Mouse (Mus musculus): ENCODE measurements around the gene Rasef. TPM values are rescaled to one million over a fixed set of nuclear protein-coding genes. Genes with fewer than 3 reads are reported as not detected.

Gene Rasef
- polyA plus RNA-seq (2016; fragmentation: Nextera tagmentation; extraction: Ambion mirVana) = 3.2 and 3.9 TPM in 2 replicates

DNA sequence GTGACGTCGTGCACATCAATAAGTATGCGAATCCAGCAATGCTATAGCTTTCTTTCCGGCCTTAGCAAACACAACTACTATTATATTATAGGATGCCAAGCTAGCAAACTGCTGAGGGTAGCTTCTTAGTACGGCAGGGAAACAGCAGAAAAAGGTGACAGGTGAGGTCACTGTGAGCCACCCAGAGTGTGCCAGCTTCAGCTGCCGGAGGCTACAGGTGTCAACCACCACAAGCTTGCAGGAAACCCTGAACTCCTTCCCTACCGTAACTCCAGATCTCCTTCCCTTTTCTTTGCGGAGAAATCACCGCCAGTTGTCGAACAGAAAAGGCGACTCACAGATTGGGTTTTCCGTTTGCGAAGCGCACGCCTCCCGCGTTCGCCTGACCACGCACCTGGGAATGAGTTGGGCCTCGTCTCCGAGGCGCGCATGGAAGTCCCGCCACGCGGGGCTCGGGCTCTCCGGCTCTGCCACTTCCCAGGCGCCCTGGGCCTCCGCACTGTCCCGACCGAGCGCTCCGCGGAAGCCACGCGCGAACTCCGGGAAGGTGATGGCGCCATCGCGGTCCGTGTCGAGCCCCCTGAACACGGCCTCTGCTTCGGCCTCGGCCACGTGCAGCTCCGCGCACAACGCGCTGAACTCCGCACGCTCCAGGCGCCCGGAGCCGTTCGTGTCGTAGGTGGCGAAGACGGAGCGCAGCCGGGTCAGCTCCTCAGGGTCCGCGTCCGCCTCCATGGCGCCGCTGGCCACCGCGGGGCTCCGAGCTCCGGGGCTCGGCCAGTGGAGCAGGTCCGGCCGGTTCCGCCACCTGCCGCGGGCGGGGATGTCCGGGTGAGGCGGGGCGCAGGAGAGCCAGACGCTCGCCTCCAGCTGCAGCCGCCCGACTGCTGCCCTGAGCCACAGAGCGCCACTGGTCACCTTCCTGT, at the start of gene Rasef:
Rasef (minus strand) TSS at position 735 of the 926 bp plus-strand sequence.
- Histone ChIP-seq H3K4me1 (peaks cover 15% of the 10 kb centered on the region), H3K27ac (replicated peaks) (peak within 1 kb of the TSS; percentile 86), H3K9me3 (no peaks in the 10 kb centered on the region), H3K4me3 (peak within 1 kb of the TSS; percentile 69), H3K36me3 (replicated peaks) (no peaks in the 10 kb centered on the region), H3K27me3 (replicated peaks; ENCODE audit: low read depth, poor library complexity, severe bottlenecking) (peaks cover 41% of the 10 kb centered on the region)
- 5% methylated on average over 87 of the region's 87 CpGs for WGBS
- DNase-seq (ENCODE audit: low spot score) = peak; percentile 73

DNA sequence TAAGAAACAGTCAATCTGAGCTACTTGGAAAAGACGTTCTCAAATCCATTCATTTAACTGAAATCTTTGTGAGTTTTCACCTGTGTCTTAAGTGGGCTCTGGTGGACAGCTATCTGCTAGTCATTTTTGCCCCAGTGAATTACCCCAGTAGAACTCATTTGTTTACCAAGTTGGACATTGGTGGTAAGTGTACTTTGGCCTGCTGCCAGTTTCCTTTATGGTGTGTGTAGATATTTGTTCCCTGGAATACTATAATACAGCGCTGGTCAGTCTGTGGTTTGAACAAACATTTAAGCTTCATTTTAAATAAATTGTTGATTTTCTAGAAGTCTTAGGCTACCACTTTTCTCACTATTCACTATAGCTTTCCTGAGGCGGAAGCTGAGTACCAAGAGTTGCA, 35.8 kb upstream of the Rasef start:
- 92% methylated on average over 3 of the region's 3 CpGs for WGBS
- no peak for DNase-seq (ENCODE audit: low spot score)

DNA sequence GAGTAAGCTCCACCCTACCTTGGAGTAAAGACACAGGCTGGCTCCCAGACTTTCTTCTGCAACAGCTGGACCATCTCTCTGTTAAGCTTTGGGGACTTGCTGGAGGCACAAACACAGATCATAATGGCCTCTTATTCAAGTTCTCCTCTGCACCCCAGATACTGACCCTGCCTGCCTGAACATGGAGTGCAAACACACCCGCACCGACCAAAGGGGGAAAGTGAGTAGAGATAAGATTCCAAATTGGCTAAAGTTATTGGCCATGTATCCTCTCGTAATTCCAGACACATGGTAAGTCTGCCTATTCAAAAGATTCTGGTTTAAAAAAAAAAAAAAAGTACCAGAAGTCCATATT, 369 bp upstream of the Rasef start:
- H3K4me1 ChIP-seq = peaks cover 15% of the 10 kb centered on the region
- H3K9me3 ChIP-seq = no peaks in the 10 kb centered on the region
- H3K27me3 ChIP-seq (replicated peaks; ENCODE audit: low read depth, poor library complexity, severe bottlenecking) = peaks cover 41% of the 10 kb centered on the region
- DNase-seq (ENCODE audit: low spot score) = no peak
- no peaks in the 10 kb centered on the region for H3K36me3 ChIP-seq (replicated peaks)
- 35% methylated on average over 3 of the region's 3 CpGs for WGBS
- peak overlapping the region; percentile 86 for H3K27ac ChIP-seq (replicated peaks)
- H3K4me3 ChIP-seq = peak overlapping the region; percentile 69

More for the DNA sequence above, 35.8 kb upstream of the Rasef start:
- Histone ChIP-seq H3K9me3 (no peaks in the 10 kb centered on the region), H3K4me3 (no peak overlapping the region), H3K36me3 (replicated peaks) (no peaks in the 10 kb centered on the region), H3K27me3 (replicated peaks; ENCODE audit: low read depth, poor library complexity, severe bottlenecking) (no peaks in the 10 kb centered on the region), H3K27ac (replicated peaks) (no peak overlapping the region), H3K4me1 (no peaks in the 10 kb centered on the region)

DNA sequence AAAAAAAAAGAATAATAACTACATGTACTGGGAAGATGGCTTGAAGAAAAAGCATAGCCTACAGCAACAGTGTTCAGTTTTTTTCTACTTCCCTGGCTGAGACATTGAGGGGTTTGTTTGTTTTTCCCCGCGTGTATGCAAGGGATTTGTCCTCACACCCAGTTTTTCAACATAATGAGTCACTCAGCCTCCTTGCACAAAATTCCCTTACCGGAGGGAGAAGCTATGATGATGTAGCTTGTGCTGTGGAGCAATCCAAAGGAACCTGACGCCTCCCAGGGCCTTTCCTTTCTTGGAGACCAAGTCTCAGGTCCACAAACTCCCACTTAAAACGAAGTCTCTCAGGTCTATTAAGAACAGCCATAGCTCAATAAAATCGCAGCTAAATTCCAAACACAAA, 1.3 kb downstream of the Rasef start:
- Histone ChIP-seq H3K4me1 (peaks cover 15% of the 10 kb centered on the region), H3K27ac (replicated peaks) (no peak overlapping the region), H3K27me3 (replicated peaks; ENCODE audit: low read depth, poor library complexity, severe bottlenecking) (peaks cover 41% of the 10 kb centered on the region), H3K4me3 (no peak overlapping the region; the same call in 1 of the 2 replicates), H3K9me3 (no peaks in the 10 kb centered on the region), H3K36me3 (replicated peaks) (no peaks in the 10 kb centered on the region)
- 46% methylated on average over 6 of the region's 6 CpGs for WGBS
- DNase-seq (ENCODE audit: low spot score) = no peak

DNA sequence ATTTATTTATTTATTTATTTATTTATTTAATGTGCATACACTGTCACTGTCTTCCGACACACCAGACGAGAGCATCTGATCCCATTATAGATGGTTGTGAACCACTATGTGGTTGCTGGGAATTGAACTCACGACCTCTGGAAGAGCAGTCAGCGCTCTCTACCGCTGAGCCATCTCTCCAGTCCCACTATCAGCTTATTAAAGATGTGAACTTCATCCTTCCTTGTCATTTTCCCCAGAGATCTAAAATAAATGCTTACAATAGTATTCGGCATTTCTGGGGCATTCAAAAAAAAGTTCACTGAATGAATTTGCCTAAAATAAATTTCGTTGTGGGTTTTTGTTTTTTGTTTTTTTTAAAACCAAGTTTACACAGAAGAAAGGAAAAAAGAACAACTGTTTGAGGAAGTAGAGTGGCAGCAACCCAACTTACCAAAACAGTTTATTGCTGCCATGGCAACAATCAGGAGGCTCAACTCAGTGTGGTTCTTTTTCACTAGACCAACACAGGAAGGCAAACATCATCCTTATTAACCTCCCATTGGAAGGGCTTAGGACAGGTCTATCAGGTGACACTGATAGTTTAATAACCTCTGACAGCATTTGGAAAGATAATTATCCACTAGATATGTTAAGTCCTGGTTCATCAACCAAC, 2.6 kb downstream of the Rasef start:
- DNase-seq (ENCODE audit: low spot score) = no peak
- H3K27me3 ChIP-seq (replicated peaks; ENCODE audit: low read depth, poor library complexity, severe bottlenecking) = peaks cover 41% of the 10 kb centered on the region
- H3K27ac ChIP-seq (replicated peaks) = no peak overlapping the region
- peaks cover 15% of the 10 kb centered on the region for H3K4me1 ChIP-seq
- WGBS = 89% methylated on average over 7 of the region's 7 CpGs
- no peak overlapping the region for H3K4me3 ChIP-seq
- H3K36me3 ChIP-seq (replicated peaks) = no peaks in the 10 kb centered on the region
- no peaks in the 10 kb centered on the region for H3K9me3 ChIP-seq

DNA sequence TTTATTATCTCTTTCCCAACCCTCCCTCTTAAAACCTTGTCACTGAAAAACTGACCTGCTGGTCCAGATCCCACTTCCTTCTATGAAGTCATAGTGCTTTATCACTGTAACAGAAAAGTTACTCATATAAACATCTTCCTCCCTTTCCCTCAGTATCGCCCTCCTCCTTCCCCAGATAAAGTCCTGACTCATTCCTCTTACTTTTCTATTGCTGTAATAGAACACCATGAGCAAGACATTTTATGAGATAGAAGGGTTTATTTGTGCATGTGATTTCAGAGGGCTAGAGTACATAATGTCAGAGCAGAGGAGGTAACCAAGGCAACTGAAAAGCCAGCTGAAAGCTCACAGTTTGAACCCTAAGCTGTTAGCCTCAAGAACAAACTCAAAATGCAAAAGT, 6.6 kb downstream of the Rasef start:
- 93% methylated on average over 1 of the region's 1 CpGs for WGBS
- DNase-seq (ENCODE audit: low spot score) = no peak

DNA sequence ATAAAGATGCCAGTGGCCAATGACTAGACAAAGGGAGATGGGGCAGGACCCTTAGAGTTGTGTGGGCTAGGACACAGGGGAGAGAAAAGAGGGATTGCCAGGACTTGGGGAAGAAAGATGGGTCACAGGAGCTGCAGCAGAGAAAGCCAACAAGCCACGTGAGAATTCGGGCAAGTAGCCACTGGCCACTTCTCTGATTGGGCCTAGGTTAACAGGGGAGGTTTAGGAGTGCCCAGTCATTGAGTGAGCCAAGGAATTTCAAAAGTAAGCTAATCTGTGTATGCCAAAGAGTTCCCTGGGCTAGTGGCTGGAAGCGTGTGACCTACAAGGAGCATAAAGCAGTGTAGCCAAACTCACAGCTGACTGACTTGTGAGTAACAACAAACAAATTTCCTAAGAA, 9.7 kb downstream of the Rasef start:
- no peak for DNase-seq (ENCODE audit: low spot score)
- WGBS = 85% methylated on average over 3 of the region's 3 CpGs

More for the DNA sequence above, 6.6 kb downstream of the Rasef start:
- peaks cover 3% of the 10 kb centered on the region for H3K27me3 ChIP-seq (replicated peaks; ENCODE audit: low read depth, poor library complexity, severe bottlenecking)
- H3K4me3 ChIP-seq = no peak overlapping the region
- H3K9me3 ChIP-seq = no peaks in the 10 kb centered on the region
- no peaks in the 10 kb centered on the region for H3K36me3 ChIP-seq (replicated peaks)
- peaks cover 2% of the 10 kb centered on the region; the same call in 1 of the 2 replicates for H3K4me1 ChIP-seq
- H3K27ac ChIP-seq (replicated peaks) = no peak overlapping the region

DNA sequence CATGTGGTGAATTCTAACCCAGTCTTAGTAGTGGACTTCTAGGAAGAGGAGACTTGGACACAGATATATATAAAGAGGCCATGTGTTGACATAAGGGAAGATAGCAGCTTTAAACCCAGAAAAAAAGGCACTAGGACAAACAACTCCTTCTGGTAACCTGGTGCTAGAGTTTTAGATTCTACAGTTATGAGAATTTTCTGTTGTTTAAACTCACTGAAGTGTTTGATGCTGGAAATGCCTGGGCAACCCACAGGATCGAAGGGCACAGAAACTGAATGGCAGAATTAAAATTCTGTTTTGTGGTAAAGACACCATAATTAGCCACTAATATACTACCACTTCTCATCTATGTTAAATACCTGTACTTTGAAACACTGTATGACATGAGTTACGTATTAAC, 15.5 kb downstream of the Rasef start:
- no peak for DNase-seq (ENCODE audit: low spot score)

More for the DNA sequence above, 9.7 kb downstream of the Rasef start:
- Histone ChIP-seq H3K27ac (replicated peaks) (no peak overlapping the region), H3K27me3 (replicated peaks; ENCODE audit: low read depth, poor library complexity, severe bottlenecking) (no peaks in the 10 kb centered on the region), H3K9me3 (no peaks in the 10 kb centered on the region), H3K4me3 (no peak overlapping the region), H3K36me3 (replicated peaks) (no peaks in the 10 kb centered on the region), H3K4me1 (no peaks in the 10 kb centered on the region)

DNA sequence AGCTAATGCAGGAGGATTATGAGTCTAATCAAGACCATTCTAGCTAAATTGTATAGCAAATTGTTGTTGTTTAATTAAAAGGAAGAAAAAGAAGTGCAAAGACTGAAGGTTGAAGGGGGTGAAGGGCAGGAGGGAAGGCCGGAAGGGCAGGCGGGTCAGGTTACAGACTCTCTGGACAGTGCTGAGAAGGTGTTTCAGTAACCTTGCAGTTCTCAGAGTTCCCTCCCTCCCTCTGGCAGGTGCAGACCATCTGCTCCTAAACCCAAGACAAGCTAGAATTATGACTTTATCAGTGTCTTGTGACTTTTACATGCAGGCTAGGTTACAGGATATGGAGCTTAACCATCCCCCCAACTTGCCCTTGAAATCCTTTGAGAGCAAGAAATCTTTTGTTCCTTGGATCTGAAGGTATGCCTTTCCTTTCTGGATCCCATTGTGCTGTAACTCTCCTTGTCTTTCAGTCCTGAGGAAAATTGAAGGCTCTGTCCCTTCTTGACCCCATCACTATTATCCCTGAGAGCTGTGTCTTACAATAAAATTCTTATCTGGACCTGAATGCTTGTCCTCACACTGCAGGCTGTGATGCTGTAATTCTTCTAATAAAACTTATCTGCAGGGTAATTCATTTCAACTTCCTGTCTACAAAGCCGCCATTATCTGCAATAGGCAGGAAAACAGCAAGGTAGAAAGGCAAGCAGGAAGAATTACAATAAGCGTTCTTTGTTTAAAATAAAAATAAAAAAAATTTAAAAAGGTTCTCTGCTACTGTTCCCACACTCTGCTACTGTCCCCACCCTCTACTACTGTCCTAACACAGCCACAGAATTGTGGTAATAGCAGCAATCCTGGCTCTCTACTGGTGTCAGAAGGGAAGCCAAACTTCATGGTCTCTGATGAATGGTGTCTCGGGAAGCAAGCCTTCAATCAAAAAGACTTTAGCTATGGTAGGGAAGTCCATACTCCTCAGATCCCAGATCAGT, 16.7 kb downstream of the Rasef start:
- peak; percentile 30 for DNase-seq (ENCODE audit: low spot score)
- WGBS = 49% methylated on average over 5 of the region's 5 CpGs

More for the DNA sequence above, 15.5 kb downstream of the Rasef start:
- H3K27me3 ChIP-seq (replicated peaks; ENCODE audit: low read depth, poor library complexity, severe bottlenecking) = no peaks in the 10 kb centered on the region
- no peaks in the 10 kb centered on the region for H3K36me3 ChIP-seq (replicated peaks)
- no peak overlapping the region for H3K27ac ChIP-seq (replicated peaks)
- 91% methylated on average over 2 of the region's 2 CpGs for WGBS
- no peak overlapping the region for H3K4me3 ChIP-seq
- H3K9me3 ChIP-seq = no peaks in the 10 kb centered on the region
- peaks cover 27% of the 10 kb centered on the region for H3K4me1 ChIP-seq

DNA sequence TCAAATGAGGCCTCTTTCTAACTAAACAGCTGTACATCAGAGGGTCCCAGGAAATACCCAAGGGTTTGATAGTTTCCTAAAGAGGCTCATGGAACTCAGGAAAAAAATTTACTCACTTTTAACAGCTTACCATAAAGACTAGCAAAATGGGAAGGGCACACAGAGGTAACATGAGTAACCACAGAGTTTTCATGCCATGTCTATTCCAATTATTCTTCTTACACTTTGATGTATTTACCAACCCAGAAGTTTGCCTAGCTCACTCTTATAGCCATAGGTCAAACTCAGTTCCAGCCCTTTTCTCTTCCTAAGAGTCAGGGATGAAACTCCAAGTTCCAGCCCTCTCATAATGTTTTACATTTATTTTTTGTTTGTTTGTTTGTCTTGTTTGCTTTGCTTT, 18.8 kb downstream of the Rasef start:
- DNase-seq (ENCODE audit: low spot score) = no peak
- Histone ChIP-seq H3K4me1 (peaks cover 34% of the 10 kb centered on the region), H3K27me3 (replicated peaks; ENCODE audit: low read depth, poor library complexity, severe bottlenecking) (no peaks in the 10 kb centered on the region), H3K9me3 (no peaks in the 10 kb centered on the region), H3K36me3 (replicated peaks) (no peaks in the 10 kb centered on the region), H3K4me3 (no peak overlapping the region), H3K27ac (replicated peaks) (no peak overlapping the region)

More for the DNA sequence above, 16.7 kb downstream of the Rasef start:
- Histone ChIP-seq H3K27ac (replicated peaks) (no peak overlapping the region), H3K4me1 (peaks cover 34% of the 10 kb centered on the region), H3K4me3 (no peak overlapping the region), H3K27me3 (replicated peaks; ENCODE audit: low read depth, poor library complexity, severe bottlenecking) (no peaks in the 10 kb centered on the region), H3K36me3 (replicated peaks) (no peaks in the 10 kb centered on the region), H3K9me3 (no peaks in the 10 kb centered on the region)

DNA sequence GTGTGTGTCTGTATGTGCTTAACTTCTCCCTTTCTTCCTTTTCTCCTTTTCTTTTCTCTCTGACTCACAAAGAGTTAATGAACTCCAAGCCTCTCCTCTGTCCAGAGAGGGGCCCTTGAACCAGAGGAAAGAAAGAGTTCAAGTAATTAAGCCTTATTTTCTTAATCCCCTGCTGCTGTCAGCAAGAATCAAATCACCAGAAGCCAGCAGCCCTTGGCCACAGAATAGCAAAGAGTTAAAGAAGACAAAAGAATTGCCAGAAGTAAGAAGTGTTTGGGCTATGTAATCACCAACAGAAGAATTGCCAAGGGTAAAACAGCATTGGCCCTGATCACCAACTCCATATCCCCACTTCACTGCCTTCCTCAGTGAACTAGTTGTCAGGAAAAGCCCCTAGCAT, 20.2 kb downstream of the Rasef start:
- peak overlapping the region; percentile 72; the same call in 1 of the 2 replicates for H3K27ac ChIP-seq (replicated peaks)
- H3K4me1 ChIP-seq = peaks cover 34% of the 10 kb centered on the region
- H3K4me3 ChIP-seq = no peak overlapping the region
- H3K9me3 ChIP-seq = no peaks in the 10 kb centered on the region
- H3K27me3 ChIP-seq (replicated peaks; ENCODE audit: low read depth, poor library complexity, severe bottlenecking) = no peaks in the 10 kb centered on the region
- DNase-seq (ENCODE audit: low spot score) = peak; percentile 33
- no peaks in the 10 kb centered on the region for H3K36me3 ChIP-seq (replicated peaks)

DNA sequence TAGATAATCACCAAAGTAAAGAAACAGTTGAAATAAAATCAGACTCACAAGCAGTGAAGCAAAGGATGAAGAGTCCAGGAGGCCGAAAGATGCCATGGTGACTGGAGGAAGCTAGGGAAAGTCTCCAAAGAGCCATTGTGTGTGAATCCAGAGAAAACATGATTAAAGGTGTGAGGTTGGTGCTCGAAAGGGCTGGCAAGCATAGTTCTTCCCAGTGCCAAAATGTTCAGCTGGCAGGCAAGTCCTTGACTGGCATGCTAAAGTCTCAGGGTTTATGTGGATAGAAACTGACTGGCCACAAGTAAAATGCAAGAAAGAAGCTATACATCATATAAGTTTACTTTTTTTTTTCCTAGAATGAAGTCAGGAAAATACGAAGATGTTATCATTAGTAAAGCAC, 22.6 kb downstream of the Rasef start:
- H3K27me3 ChIP-seq (replicated peaks; ENCODE audit: low read depth, poor library complexity, severe bottlenecking) = no peaks in the 10 kb centered on the region
- H3K9me3 ChIP-seq = no peaks in the 10 kb centered on the region
- DNase-seq (ENCODE audit: low spot score) = no peak
- H3K36me3 ChIP-seq (replicated peaks) = no peaks in the 10 kb centered on the region
- no peak overlapping the region for H3K27ac ChIP-seq (replicated peaks)
- 90% methylated on average over 3 of the region's 3 CpGs for WGBS
- H3K4me1 ChIP-seq = peaks cover 21% of the 10 kb centered on the region
- no peak overlapping the region for H3K4me3 ChIP-seq
